Mouse (Mus musculus) hindbrain, embryonic 15.5 days (tissue): ENCODE data around the gene Zbtb43. TPM values are rescaled to one million over a fixed set of nuclear protein-coding genes. Genes with fewer than 3 reads are reported as not detected.

Experiments used
- ATAC-seq: fragments of 200-750 bp; cut with Nextera tagmentation; 2 replicates; pipeline ENCODE4 v1.8.0; 2017; ENCODE audit warnings: low read depth, moderate number of reproducible peaks, moderate TSS enrichment; ENCODE audit not compliant: low FRiP score
- H3K27ac ChIP-seq: fragments of 300-500 bp; sonication (generic); replicated peaks from 2 replicates; pipeline ENCODE4 v1.5.1; 2015; ENCODE audit warnings: mild to moderate bottlenecking, inconsistent platforms
- H3K27me3 ChIP-seq: fragments of 300-500 bp; sonication (generic); 2 replicates; pipeline ENCODE4 v1.6.1; 2015; ENCODE audit warnings: control low read depth, inconsistent platforms
- H3K36me3 ChIP-seq: fragments of 300-500 bp; sonication (generic); 2 replicates; pipeline ENCODE4 v1.6.1; 2015; ENCODE audit warnings: control low read depth, inconsistent platforms
- H3K4me1 ChIP-seq: fragments of 300-500 bp; sonication (generic); replicated peaks from 2 replicates; pipeline ENCODE4 v1.6.1; 2015; ENCODE audit warnings: control low read depth, inconsistent platforms
- H3K4me2 ChIP-seq: fragments of 300-500 bp; sonication (generic); 2 replicates; pipeline ENCODE4 v1.6.1; 2015; ENCODE audit warnings: moderate library complexity, mild to moderate bottlenecking, inconsistent platforms
- H3K4me3 ChIP-seq: fragments of 300-500 bp; sonication (generic); 2 replicates; pipeline ENCODE4 v1.5.1; 2015; ENCODE audit warnings: mild to moderate bottlenecking, inconsistent platforms
- H3K9ac ChIP-seq: fragments of 300-500 bp; sonication (generic); 2 replicates; pipeline ENCODE4 v1.6.1; 2015; ENCODE audit warnings: inconsistent platforms
- H3K9me3 ChIP-seq: fragments of 300-500 bp; sonication (generic); 2 replicates; pipeline ENCODE4 v1.6.1; 2016; ENCODE audit warnings: control low read depth, inconsistent platforms
- WGBS: fragments of 180-500 bp; shearing (Covaris S2); methylation state at CpG from one replicate; pipeline ENCODE4 v1.1.7; 2015; 5-methylcytosine and 5-hydroxymethylcytosine counted together
- polyA plus RNA-seq: library from polyadenylated mRNA; unstranded; fragments of >200 nt; fragmentation: Nextera tagmentation; extraction: Ambion mirVana; gene quantifications from 2 replicates; pipeline ENCODE4 v1.2.1, GENCODE M21; 2015

Gene Zbtb43
- polyA plus RNA-seq, 1 experiment from 2014 or later = 21.3 TPM

GRCm38 (mm10) chr2:33412111-33412510, 56.2 kb downstream of the Zbtb43 start:
- Histone ChIP-seq H3K4me3 (no peak overlapping the region), H3K9ac (no peak overlapping the region), H3K27me3 (no peaks in the 10 kb centered on the region), H3K9me3 (no peaks in the 10 kb centered on the region), H3K4me1 (no peaks in the 10 kb centered on the region), H3K27ac (no peak overlapping the region), H3K4me2 (no peak overlapping the region), H3K36me3 (peaks cover 20% of the 10 kb centered on the region)
- 80% methylated on average over 14 of the region's 14 CpGs for WGBS
- ATAC-seq = no peak

GRCm38 (mm10) chr2:33403511-33404003, 64.8 kb downstream of the Zbtb43 start:
- H3K27ac ChIP-seq = no peak overlapping the region
- WGBS = 84% methylated on average over 4 of the region's 4 CpGs
- H3K9me3 ChIP-seq = no peaks in the 10 kb centered on the region

GRCm38 (mm10) chr2:33402638-33403037, 65.7 kb downstream of the Zbtb43 start:
- no peaks in the 10 kb centered on the region for H3K9me3 ChIP-seq
- H3K4me2 ChIP-seq = no peak overlapping the region
- no peak for ATAC-seq
- H3K4me3 ChIP-seq = no peak overlapping the region
- no peak overlapping the region for H3K27ac ChIP-seq
- H3K36me3 ChIP-seq = no peaks in the 10 kb centered on the region
- H3K9ac ChIP-seq = no peak overlapping the region
- H3K4me1 ChIP-seq = peaks cover 4% of the 10 kb centered on the region; the same call in 1 of the 2 replicates
- H3K27me3 ChIP-seq = no peaks in the 10 kb centered on the region
- WGBS = 69% methylated on average over 5 of the region's 5 CpGs

More at GRCm38 (mm10) chr2:33403511-33404003, 64.8 kb downstream of the Zbtb43 start:
- H3K36me3 ChIP-seq = no peaks in the 10 kb centered on the region
- H3K4me1 ChIP-seq = peaks cover 4% of the 10 kb centered on the region; the same call in 1 of the 2 replicates
- no peak overlapping the region for H3K4me2 ChIP-seq
- H3K27me3 ChIP-seq = no peaks in the 10 kb centered on the region
- no peak overlapping the region for H3K9ac ChIP-seq
- ATAC-seq = no peak
- H3K4me3 ChIP-seq = no peak overlapping the region

- Histone ChIP-seq H3K9me3 (no peaks in the 10 kb centered on the region), H3K4me3 (no peak overlapping the region), H3K4me2 (no peak overlapping the region), H3K9ac (no peak overlapping the region), H3K27me3 (no peaks in the 10 kb centered on the region), H3K36me3 (no peaks in the 10 kb centered on the region), H3K27ac (no peak overlapping the region), H3K4me1 (peaks cover 4% of the 10 kb centered on the region; the same call in 1 of the 2 replicates)
- ATAC-seq = no peak
- 34% methylated on average over 7 of the region's 7 CpGs for WGBS
Measured at GRCm38 (mm10) chr2:33402236-33402635, 66.1 kb downstream of the Zbtb43 start.

- ATAC-seq = no peak
- no peak overlapping the region for H3K4me2 ChIP-seq
- WGBS = 44% methylated on average over 3 of the region's 3 CpGs
- H3K4me1 ChIP-seq = peaks cover under 1% of the 10 kb centered on the region; the same call in 1 of the 2 replicates
- no peaks in the 10 kb centered on the region for H3K36me3 ChIP-seq
- H3K27ac ChIP-seq = no peak overlapping the region
- no peak overlapping the region for H3K9ac ChIP-seq
- no peaks in the 10 kb centered on the region for H3K27me3 ChIP-seq
- H3K9me3 ChIP-seq = no peaks in the 10 kb centered on the region
- H3K4me3 ChIP-seq = no peak overlapping the region
Measured at GRCm38 (mm10) chr2:33401217-33401616, 67.1 kb downstream of the Zbtb43 start.

- Histone ChIP-seq H3K9ac (no peak overlapping the region), H3K4me2 (no peak overlapping the region), H3K4me1 (no peaks in the 10 kb centered on the region), H3K36me3 (no peaks in the 10 kb centered on the region), H3K27me3 (no peaks in the 10 kb centered on the region), H3K9me3 (no peaks in the 10 kb centered on the region), H3K27ac (no peak overlapping the region), H3K4me3 (no peak overlapping the region)
- no peak for ATAC-seq
- 89% methylated on average over 5 of the region's 5 CpGs for WGBS
Measured at GRCm38 (mm10) chr2:33400541-33400940, 67.8 kb downstream of the Zbtb43 start.

Other genes starting within 250 kb of the Zbtb43 start
- gene Ralgps1, start 97.1 kb downstream of the Zbtb43 start, polyA plus RNA-seq = 37.2 and 42.8 TPM in 2 replicates
- 8.3 and 8.5 TPM in 2 replicates for gene Zbtb34, start 37.2 kb downstream of the Zbtb43 start, polyA plus RNA-seq
- gene Lmx1b, start 172.0 kb upstream of the Zbtb43 start, polyA plus RNA-seq = 4.9 and 6.2 TPM in 2 replicates